Mouse (Mus musculus): ENCODE measurements around the gene Slc5a3. TPM values are rescaled to one million over a fixed set of nuclear protein-coding genes. Genes with fewer than 3 reads are reported as not detected.

Gene Slc5a3
- total RNA-seq, 4 experiments from 2014 or later = 1.2 to 3.2 (median 2.4) TPM

DNA sequence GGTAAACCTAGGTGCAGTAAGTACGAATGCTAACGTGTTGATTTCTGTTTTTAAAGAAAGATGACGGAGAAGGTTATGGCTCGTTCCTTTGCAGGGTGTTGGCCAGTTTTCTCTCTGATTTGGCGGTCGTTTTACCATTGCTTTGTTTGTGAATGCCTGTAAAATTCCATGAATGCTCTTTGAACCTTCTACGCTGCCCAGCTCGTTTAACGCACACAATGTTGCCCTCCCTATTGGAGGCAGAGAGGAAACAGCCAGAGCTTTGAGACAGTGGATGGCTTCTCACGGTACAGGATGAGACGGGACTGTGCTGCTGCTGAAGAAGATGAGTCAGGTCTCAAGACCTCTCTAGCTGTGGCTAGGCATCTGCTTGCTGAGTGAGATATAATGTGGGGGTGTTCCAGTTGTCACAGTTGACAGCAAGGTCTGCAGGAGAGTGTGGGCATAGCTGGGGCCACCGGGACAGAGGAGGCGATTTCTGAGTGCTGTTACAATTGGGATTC lies 60.9 kb downstream of the Slc5a3 start:
- no peak for DNase-seq (ENCODE audit: low spot score in 2 of 2)

DNA sequence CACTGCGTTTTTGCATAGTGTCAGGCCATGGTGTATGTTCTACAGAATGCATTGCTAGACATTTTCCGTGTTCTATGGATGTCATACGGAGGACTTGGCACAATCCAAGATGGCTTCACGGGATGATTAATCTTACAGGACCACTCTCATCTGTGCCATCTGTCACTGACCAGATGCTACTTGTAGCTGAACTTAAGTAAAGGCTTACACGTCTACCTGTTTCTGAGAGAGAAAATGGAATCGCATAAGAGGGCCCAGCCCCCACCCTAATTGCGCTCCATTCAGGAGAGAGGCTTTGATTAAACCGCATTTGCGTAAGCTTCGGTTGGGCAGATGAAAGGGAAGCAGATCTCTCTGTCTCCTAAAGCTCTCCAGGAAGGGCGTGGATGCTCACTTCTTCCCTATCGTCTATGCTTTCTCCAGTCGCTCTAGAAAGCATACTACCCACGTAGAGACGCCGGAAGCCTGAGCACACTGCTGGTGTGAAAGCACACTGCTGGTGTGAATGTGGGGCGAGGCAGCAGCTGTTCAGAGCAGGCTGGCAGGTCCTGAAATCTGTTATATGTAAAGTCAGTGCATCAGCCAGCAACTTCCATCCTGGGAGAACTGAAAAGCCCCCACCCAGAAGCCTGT lies 62.9 kb downstream of the Slc5a3 start:
- DNase-seq (ENCODE audit: low spot score in 2 of 2) = no peak

DNA sequence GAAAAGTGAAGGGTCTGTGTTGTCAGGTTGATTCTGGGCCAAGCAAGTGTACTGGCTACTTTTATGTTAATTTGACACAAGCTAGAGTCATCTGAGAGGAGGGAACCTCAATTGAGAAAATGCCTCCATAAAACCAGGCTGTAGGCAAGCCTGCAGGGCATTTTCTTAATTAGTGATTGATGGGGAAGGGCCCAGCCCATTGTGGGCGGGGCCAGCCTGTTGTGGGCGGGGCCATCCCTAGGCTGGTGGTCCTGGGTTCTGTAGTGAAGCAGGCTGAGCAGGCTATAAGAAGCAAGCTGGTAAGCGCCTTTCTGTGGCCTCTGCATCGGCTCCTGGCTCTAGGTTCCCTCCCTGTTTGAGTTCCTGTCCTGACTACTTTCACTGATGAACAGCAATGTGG lies 69.1 kb downstream of the Slc5a3 start:
- DNase-seq (ENCODE audit: low spot score in 2 of 2) = no peak

DNA sequence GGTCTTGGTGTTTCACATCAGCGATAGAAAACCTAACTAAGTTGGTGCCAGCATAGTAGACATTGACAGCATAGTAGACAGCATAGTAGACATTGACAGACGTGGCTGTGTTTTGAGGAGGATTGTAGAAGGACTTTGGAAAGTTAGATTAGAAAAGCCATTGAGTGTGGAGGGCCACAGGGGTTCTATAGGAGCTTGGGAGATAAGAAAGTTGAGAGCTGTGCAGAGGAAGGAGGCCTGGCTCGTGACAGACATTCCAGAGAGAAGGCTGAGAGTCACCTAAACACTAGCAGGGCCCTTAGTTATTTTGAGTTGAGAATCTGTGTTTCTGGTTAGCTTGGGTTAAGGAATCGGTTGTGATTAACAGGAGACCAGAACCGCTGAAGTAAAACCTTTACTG lies 69.5 kb downstream of the Slc5a3 start:
- DNase-seq (ENCODE audit: low spot score in 2 of 2) = no peak

DNA sequence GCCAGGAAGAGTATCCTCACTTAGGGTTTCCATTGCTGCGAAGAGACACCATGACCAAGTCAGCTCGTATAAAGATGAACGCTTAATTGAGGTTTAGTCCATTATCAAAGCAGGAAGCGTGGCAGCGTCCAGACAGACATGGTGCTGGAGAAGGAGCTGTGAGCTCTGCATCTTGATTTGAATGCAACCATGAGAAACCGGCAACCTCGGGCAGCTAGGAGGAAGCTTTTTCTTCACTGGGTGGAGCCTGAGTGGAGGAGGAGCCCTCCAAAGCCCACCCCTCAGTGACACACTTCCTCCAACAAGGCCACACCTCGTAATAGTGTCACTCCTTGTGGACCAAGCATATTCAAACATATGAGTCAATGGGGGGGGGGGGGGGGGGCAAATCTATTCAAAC lies 71.7 kb downstream of the Slc5a3 start:
- DNase-seq (ENCODE audit: low spot score in 2 of 2) = no peak

DNA sequence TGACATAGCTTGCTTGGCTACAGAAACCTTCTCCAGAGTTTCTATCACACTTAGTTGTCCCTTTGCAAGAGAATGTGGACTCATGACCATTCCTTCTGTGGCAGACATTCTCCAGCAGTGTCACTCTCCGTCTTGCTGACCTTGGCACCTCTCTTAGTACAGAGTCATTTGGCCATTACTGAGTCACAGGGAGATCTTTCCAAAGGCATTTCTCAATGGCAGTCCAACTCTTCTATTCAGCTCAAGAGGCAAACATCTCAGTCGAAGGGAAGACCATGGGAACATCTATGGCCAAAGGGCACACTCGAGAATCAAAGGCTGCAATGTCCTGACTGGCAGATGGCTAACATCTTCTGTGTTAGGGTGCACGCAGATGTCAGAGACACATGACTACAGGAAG lies 74.4 kb downstream of the Slc5a3 start:
- no peak for DNase-seq (ENCODE audit: low spot score in 2 of 2)

DNA sequence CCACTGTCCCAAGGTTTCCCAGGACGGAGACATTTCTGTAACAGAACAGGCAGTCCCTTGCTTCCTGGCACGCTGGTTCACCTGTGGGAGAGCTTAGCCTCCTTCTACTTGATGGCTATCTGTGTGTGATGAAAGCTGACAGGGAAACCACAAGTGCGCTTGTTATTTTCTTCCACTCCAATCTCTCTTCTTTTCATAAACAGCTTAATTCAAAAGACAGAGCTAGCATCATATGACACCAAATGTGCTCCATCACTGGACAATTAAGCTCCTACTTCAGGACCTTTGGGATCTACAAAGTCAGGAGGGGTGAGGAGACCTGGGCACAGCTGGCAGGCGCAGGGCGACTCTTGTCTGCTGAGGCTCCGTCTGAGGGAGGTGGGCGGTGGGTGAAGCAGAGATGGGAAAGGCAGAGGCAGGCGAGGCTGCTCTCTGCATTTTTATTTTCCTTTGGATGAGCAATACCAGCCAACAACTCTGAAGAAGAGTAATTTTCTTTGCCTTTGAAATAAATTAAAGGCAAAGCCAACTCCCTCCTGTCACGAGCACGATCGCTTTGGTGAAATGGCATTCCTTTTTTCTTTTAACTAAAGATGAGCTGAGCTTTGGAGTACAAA lies 76.1 kb downstream of the Slc5a3 start:
- no peak for DNase-seq (ENCODE audit: low spot score in 2 of 2)

DNA sequence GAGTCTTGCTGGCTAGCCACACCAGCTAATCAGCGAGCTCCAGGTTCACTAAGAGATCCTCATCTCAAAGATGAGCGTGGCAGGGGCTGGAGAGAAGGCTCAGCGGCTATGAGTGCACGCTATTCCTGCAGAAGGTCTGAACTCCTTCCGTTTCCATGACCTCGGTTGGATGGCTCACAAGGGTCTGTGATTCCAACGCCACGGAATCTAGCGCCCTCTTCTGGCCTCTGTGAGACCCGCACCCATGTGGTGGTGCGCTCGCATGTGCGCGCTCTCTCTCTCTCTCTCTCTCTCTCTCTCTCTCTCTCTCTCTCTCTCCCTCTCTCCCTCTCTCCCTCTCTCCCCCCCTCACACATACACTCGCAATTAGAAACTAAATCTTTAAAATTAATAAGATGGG lies 78.2 kb downstream of the Slc5a3 start:
- DNase-seq (ENCODE audit: low spot score in 2 of 2) = no peak

Other genes starting within 250 kb of the Slc5a3 start
- 10 to 100 TPM; 19.5 to 26.4 (median 25.1) TPM for gene Mrps6, start 52 bp upstream of the Slc5a3 start, total RNA-seq (2022)
- not detected for gene Gm49711, start within 50 bp of the Slc5a3 start, total RNA-seq (2022)
- gene Kcne2, start 234.1 kb downstream of the Slc5a3 start, total RNA-seq (2022) = not detected
- 10 to 100 TPM; 58.7 to 64.9 (median 60.5) TPM for gene Smim11, start 243.0 kb downstream of the Slc5a3 start, total RNA-seq (2022)

Data from gastrocnemius, adult 8-10 months (tissue).